Mouse (Mus musculus) embryonic facial prominence, embryonic 11.5 days (tissue): ENCODE results near the gene Mcub. TPM values are rescaled to one million over a fixed set of nuclear protein-coding genes. Genes with fewer than 3 reads are reported as not detected.

Experiments
- ATAC-seq: fragments of 200-750 bp; cut with Nextera tagmentation; replicated peaks from 2 replicates; pipeline ENCODE4 v1.8.0; 2017; ENCODE audit warnings: low read depth; ENCODE audit not compliant: insufficient number of reproducible peaks, low FRiP score, low TSS enrichment
- DNase-seq: peaks from one replicate; pipeline ENCODE4 v3.0.0-alpha.2; 2015; ENCODE audit warnings: low spot score
- H3K27ac ChIP-seq: fragments of 300-500 bp; sonication (generic); replicated peaks from 2 replicates; pipeline ENCODE4 v1.5.1; 2014; ENCODE audit warnings: mild to moderate bottlenecking, low read depth, low read length, control low read depth
- H3K27me3 ChIP-seq: fragments of 300-500 bp; sonication (generic); 2 replicates; pipeline ENCODE4 v1.6.1; 2014; ENCODE audit warnings: mild to moderate bottlenecking, low read length, moderate library complexity, mixed read lengths; ENCODE audit not compliant: control insufficient read depth, insufficient read depth
- H3K36me3 ChIP-seq: fragments of 300-500 bp; sonication (generic); replicated peaks from 2 replicates; pipeline ENCODE4 v1.6.1; 2014; ENCODE audit warnings: low read depth, mild to moderate bottlenecking, low read length, moderate library complexity, mixed read lengths; ENCODE audit not compliant: control insufficient read depth, insufficient read depth
- H3K4me1 ChIP-seq: fragments of 300-500 bp; sonication (generic); 2 replicates; pipeline ENCODE4 v1.6.1; 2014; ENCODE audit warnings: low read length, mixed read lengths; ENCODE audit not compliant: control insufficient read depth, insufficient read depth
- H3K4me2 ChIP-seq: fragments of 300-500 bp; sonication (generic); 2 replicates; pipeline ENCODE4 v1.6.1; 2014; ENCODE audit warnings: low read depth, mild to moderate bottlenecking, control low read depth, low read length, moderate library complexity
- H3K4me3 ChIP-seq: fragments of 300-500 bp; sonication (generic); 2 replicates; pipeline ENCODE4 v1.5.1; 2014; ENCODE audit warnings: low read depth, low read length, control low read depth
- H3K9ac ChIP-seq: fragments of 300-500 bp; sonication (generic); replicated peaks from 2 replicates; pipeline ENCODE4 v1.6.1; 2014; ENCODE audit warnings: mild to moderate bottlenecking, control low read depth, low read length
- H3K9me3 ChIP-seq: fragments of 300-500 bp; sonication (generic); replicated peaks from 2 replicates; pipeline ENCODE4 v1.6.1; 2016; ENCODE audit warnings: mild to moderate bottlenecking, low read length, inconsistent platforms, mixed read lengths; ENCODE audit not compliant: control insufficient read depth
- WGBS: fragments of 180-500 bp; shearing (Covaris S2); extraction: QIAGEN DNeasy Blood & Tissue Kit; methylation state at CpG from one replicate; pipeline ENCODE4 v1.1.7; 2014; 5-methylcytosine and 5-hydroxymethylcytosine counted together
- polyA plus RNA-seq: library from polyadenylated mRNA; unstranded; fragments of >200 nt; fragmentation: Nextera tagmentation; extraction: Ambion mirVana; gene quantifications from 2 replicates; pipeline ENCODE4 v1.2.1, GENCODE M21; 2014

The Mcub gene
- 1.6 and 1.7 TPM in 2 replicates for polyA plus RNA-seq

- Histone ChIP-seq H3K4me1 (peaks cover 5% of the 10 kb centered on the region; the same call in 1 of the 2 replicates), H3K9ac (peak within 1 kb of the TSS; percentile 37), H3K27me3 (peaks cover 14% of the 10 kb centered on the region), H3K27ac (no peak within 1 kb of the TSS), H3K36me3 (no peaks in the 10 kb centered on the region), H3K4me3 (peak within 1 kb of the TSS; percentile 54), H3K4me2 (peak within 1 kb of the TSS; percentile 100), H3K9me3 (no peaks in the 10 kb centered on the region)
- WGBS = under 1% methylated on average over 55 of the region's 63 CpGs
- DNase-seq = peak; percentile 58
- ATAC-seq = peak; percentile 70
These were observed at the start of gene Mcub for GRCm38 (mm10) chr3:129969432-129970395. Mcub (minus strand) TSS chr3:129970206.

GRCm38 (mm10) chr3:130012943-130013342, 42.9 kb upstream of the Mcub start:
- H3K27ac ChIP-seq = no peak overlapping the region
- no peaks in the 10 kb centered on the region for H3K9me3 ChIP-seq
- no peaks in the 10 kb centered on the region for H3K4me1 ChIP-seq
- H3K4me2 ChIP-seq = no peak overlapping the region
- H3K4me3 ChIP-seq = no peak overlapping the region
- WGBS = 83% methylated on average over 2 of the region's 2 CpGs
- no peaks in the 10 kb centered on the region for H3K27me3 ChIP-seq
- no peak for ATAC-seq
- no peak overlapping the region for H3K9ac ChIP-seq
- no peak for DNase-seq
- H3K36me3 ChIP-seq = no peaks in the 10 kb centered on the region

DNA sequence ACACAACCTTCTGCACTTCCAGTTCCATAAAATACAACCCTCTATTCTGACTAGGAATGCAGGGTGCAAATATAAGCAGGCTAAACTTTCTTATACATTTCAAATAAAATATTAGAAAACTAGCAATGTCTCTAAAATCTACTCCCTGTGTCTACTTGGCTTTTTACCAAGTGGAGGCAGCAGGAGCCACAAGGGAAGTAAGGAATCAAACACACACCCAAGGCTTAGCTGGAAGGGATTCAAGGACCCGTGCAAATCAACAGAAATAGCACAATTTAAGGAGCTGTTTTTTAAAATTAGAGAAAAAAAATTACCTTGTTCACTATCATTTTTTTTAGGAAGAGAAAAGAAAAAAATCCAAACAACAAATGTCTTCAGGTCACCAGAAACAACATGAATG, 41.2 kb upstream of the Mcub start:
- Histone ChIP-seq H3K4me1 (no peaks in the 10 kb centered on the region), H3K27me3 (no peaks in the 10 kb centered on the region), H3K27ac (no peak overlapping the region), H3K4me3 (no peak overlapping the region), H3K36me3 (peaks cover 1% of the 10 kb centered on the region), H3K4me2 (no peak overlapping the region), H3K9ac (no peak overlapping the region), H3K9me3 (no peaks in the 10 kb centered on the region)
- 89% methylated on average over 1 of the region's 1 CpGs for whole genome bisulfite sequencing
- DNase-seq = no peak
- no peak for ATAC-seq

GRCm38 (mm10) chr3:130006141-130006540, 36.1 kb upstream of the Mcub start:
- Histone ChIP-seq H3K4me2 (no peak overlapping the region), H3K36me3 (peaks cover 14% of the 10 kb centered on the region), H3K27ac (no peak overlapping the region), H3K4me1 (no peaks in the 10 kb centered on the region), H3K27me3 (no peaks in the 10 kb centered on the region), H3K4me3 (no peak overlapping the region), H3K9me3 (no peaks in the 10 kb centered on the region), H3K9ac (no peak overlapping the region)
- DNase-seq (no peak), ATAC-seq (no peak)
- WGBS = 90% methylated on average over 7 of the region's 7 CpGs

DNA sequence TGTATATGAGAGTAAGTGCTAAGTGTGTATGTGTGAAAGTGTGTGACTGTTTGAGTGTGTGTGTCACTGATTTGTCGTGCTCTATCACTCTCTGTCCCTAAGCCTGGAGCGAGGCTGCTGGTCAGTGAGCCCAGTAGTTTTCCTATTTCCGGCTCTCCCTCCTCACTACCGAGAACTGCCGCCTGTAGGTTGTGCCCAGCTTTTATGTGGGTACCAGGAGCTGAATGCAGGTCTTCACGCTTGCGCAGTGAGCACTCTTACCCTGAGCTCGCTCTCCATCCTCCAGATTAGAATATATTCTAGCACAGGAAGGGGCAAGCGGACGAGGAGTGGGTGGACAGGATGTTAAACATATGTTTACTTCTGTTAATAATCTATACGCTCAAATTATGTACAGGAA, 30.9 kb upstream of the Mcub start:
- 91% methylated on average over 11 of the region's 11 CpGs for WGBS
- no peak overlapping the region for H3K4me2 ChIP-seq

DNA sequence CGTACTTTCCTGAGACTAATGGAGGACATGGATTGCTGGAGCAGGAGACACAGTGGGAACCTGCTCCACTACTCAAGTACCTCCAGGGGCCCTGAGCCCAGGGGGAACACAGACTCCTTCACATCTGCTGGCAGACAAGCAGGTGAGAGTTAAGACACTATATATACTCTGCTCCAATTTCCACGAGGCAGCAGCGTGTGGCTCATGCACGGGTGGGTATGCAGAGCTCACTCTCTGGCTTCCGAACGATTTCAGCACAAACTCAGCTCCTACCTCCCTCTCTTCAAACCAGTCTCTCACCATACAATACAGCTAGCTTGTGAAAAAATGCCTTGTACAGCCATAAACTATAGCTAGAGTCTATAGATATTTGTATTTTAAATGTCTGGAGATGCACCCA, 28.5 kb upstream of the Mcub start:
- Histone ChIP-seq H3K4me3 (no peak overlapping the region), H3K9me3 (no peaks in the 10 kb centered on the region), H3K36me3 (peaks cover 21% of the 10 kb centered on the region), H3K4me2 (no peak overlapping the region), H3K27ac (no peak overlapping the region), H3K27me3 (no peaks in the 10 kb centered on the region), H3K9ac (no peak overlapping the region), H3K4me1 (no peaks in the 10 kb centered on the region)
- ATAC-seq (no peak), DNase-seq (no peak)
- 91% methylated on average over 6 of the region's 6 CpGs for WGBS

More for the DNA sequence above, 30.9 kb upstream of the Mcub start:
- H3K4me1 ChIP-seq = no peaks in the 10 kb centered on the region
- no peak for ATAC-seq
- H3K36me3 ChIP-seq = peaks cover 14% of the 10 kb centered on the region
- no peaks in the 10 kb centered on the region for H3K9me3 ChIP-seq
- no peak overlapping the region for H3K27ac ChIP-seq
- DNase-seq = no peak
- H3K27me3 ChIP-seq = no peaks in the 10 kb centered on the region
- H3K9ac ChIP-seq = no peak overlapping the region
- H3K4me3 ChIP-seq = no peak overlapping the region

GRCm38 (mm10) chr3:129998001-129998400, 28.0 kb upstream of the Mcub start:
- H3K4me3 ChIP-seq = no peak overlapping the region
- WGBS = 87% methylated on average over 7 of the region's 7 CpGs
- DNase-seq (no peak), ATAC-seq (no peak)
- H3K4me1 ChIP-seq = no peaks in the 10 kb centered on the region
- H3K9me3 ChIP-seq = no peaks in the 10 kb centered on the region
- H3K36me3 ChIP-seq = peaks cover 18% of the 10 kb centered on the region
- H3K4me2 ChIP-seq = no peak overlapping the region
- no peak overlapping the region for H3K27ac ChIP-seq
- H3K9ac ChIP-seq = no peak overlapping the region
- no peaks in the 10 kb centered on the region for H3K27me3 ChIP-seq

GRCm38 (mm10) chr3:129997324-129997723, 27.3 kb upstream of the Mcub start:
- Histone ChIP-seq H3K9me3 (no peaks in the 10 kb centered on the region), H3K4me3 (no peak overlapping the region), H3K27me3 (no peaks in the 10 kb centered on the region), H3K36me3 (peaks cover 14% of the 10 kb centered on the region; the same call in 1 of the 2 replicates), H3K27ac (no peak overlapping the region), H3K9ac (no peak overlapping the region), H3K4me1 (no peaks in the 10 kb centered on the region), H3K4me2 (no peak overlapping the region)
- DNase-seq = no peak
- 79% methylated on average over 3 of the region's 3 CpGs for WGBS
- no peak for ATAC-seq
